Mouse (Mus musculus) cerebellum, adult 2 months (tissue): ENCODE results near the gene Trim24.

Source experiments
- CTCF ChIP-seq: fragments of 200-500 bp; IDR thresholded peaks from 2 replicates; pipeline ENCODE4 v1.5.1; 2011; ENCODE audit warnings: low read depth, mild to moderate bottlenecking, control low read depth, low read length, moderate library complexity, borderline replicate concordance; ENCODE audit not compliant: insufficient read depth
- POLR2A ChIP-seq: fragments of 200-500 bp; IDR thresholded peaks from 2 replicates; pipeline ENCODE4 v1.6.1; 2011; ENCODE audit warnings: low read length, control low read depth, borderline replicate concordance; ENCODE audit not compliant: insufficient read depth

- TF ChIP-seq CTCF (no peak), POLR2A (no peak)
These were observed 36.9 kb upstream of the Trim24 start for GRCm38 (mm10) chr6:37833691-37834090.
